Mouse (Mus musculus) MEL (cell line): ENCODE data around the gene Npsr1. TPM values are rescaled to one million over a fixed set of nuclear protein-coding genes. Genes with fewer than 3 reads are reported as not detected.

Experiments used
- DNase-seq: peaks from one replicate; pipeline ENCODE4 v3.0.0; 2011; ENCODE audit warnings: low read depth, low spot score
- H3K27ac ChIP-seq: 2 replicates; pipeline ENCODE4 v1.5.1; 2012; ENCODE audit warnings: low read depth, mild to moderate bottlenecking, control low read depth, low read length, moderate library complexity; ENCODE audit not compliant: control insufficient read depth
- H3K27me3 ChIP-seq, 2 experiments: fragments of 150-350 bp in 1 of 2; sonication (generic) in 1 of 2; 2 replicates each; pipeline ENCODE4 v1.6.1; 2012; ENCODE audit warnings: low read length in 2 of 2, mild to moderate bottlenecking in 2 of 2, improper control_type of control experiment in 1 of 2, moderate library complexity in 1 of 2; ENCODE audit not compliant: insufficient read depth in 2 of 2, control insufficient read depth in 1 of 2
- H3K36me3 ChIP-seq, 2 experiments: 2 replicates each; pipeline ENCODE4 v1.6.1; 2012 to 2014; ENCODE audit warnings: low read length in 2 of 2, improper control_type of control experiment in 1 of 2, inconsistent platforms in 1 of 2, mild to moderate bottlenecking in 1 of 2; ENCODE audit not compliant: insufficient read depth in 2 of 2, control insufficient read depth in 1 of 2
- H3K4me1 ChIP-seq, 2 experiments: fragments of 150-350 bp in 1 of 2; sonication (generic) in 1 of 2; 2 replicates each; pipeline ENCODE4 v1.6.1; 2012; ENCODE audit warnings: low read length in 2 of 2, improper control_type of control experiment in 1 of 2, mild to moderate bottlenecking in 1 of 2; ENCODE audit not compliant: insufficient read depth in 2 of 2, control insufficient read depth in 1 of 2
- H3K4me3 ChIP-seq, 2 experiments: fragments of 150-350 bp in 1 of 2; sonication (generic) in 1 of 2; 2 replicates each; pipeline ENCODE4 v1.5.1; 2012; ENCODE audit warnings: low read depth in 2 of 2, low read length in 2 of 2, mild to moderate bottlenecking in 2 of 2, moderate library complexity in 2 of 2, control low read depth in 1 of 2, improper control_type of control experiment in 1 of 2; ENCODE audit not compliant: control insufficient read depth in 1 of 2, insufficient read depth in 1 of 2
- H3K79me2 ChIP-seq: 2 replicates; pipeline ENCODE4 v1.6.1; 2012; ENCODE audit warnings: mild to moderate bottlenecking, low read length, moderate library complexity; ENCODE audit not compliant: control insufficient read depth, poor library complexity, insufficient read depth
- H3K9ac ChIP-seq: 2 replicates; pipeline ENCODE4 v1.6.1; 2012; ENCODE audit warnings: low read depth, mild to moderate bottlenecking, control low read depth, low read length, moderate library complexity; ENCODE audit not compliant: control insufficient read depth, poor library complexity, severe bottlenecking
- H3K9me3 ChIP-seq: fragments of 150-350 bp; sonication (generic); replicated peaks from 2 replicates; pipeline ENCODE4 v1.6.1; 2012; ENCODE audit warnings: mild to moderate bottlenecking, low read length, improper control_type of control experiment, moderate library complexity; ENCODE audit not compliant: insufficient read depth
- CHD2 ChIP-seq: IDR thresholded peaks from 2 replicates; pipeline ENCODE4 v1.6.1; 2011; ENCODE audit warnings: low read length, improper control_type of control experiment
- CTCF ChIP-seq, 3 experiments: IDR thresholded peaks in 2 of 3; conservative IDR thresholded peaks in 1 of 3; 2 replicates each; pipeline ENCODE4 v1.5.1; 2011 to 2012; ENCODE audit warnings: low read length in 3 of 3, low read depth in 2 of 3, mild to moderate bottlenecking in 2 of 3, improper control_type of control experiment in 1 of 3, inconsistent platforms in 1 of 3, mixed read lengths in 1 of 3, moderate library complexity in 1 of 3; ENCODE audit not compliant: control insufficient read depth in 1 of 3, insufficient read depth in 1 of 3, poor library complexity in 1 of 3, severe bottlenecking in 1 of 3
- ETS1 ChIP-seq: IDR thresholded peaks from 2 replicates; pipeline ENCODE4 v1.6.1; 2012; ENCODE audit warnings: low read depth, mild to moderate bottlenecking, inconsistent platforms, low read length, improper control_type of control experiment, moderate library complexity
- GABPA ChIP-seq: IDR thresholded peaks from 2 replicates; pipeline ENCODE4 v1.6.1; 2012; ENCODE audit warnings: low read depth, mild to moderate bottlenecking, inconsistent platforms, low read length, improper control_type of control experiment, moderate library complexity
- HCFC1 ChIP-seq: IDR thresholded peaks from 2 replicates; pipeline ENCODE4 v1.6.1; 2012; ENCODE audit warnings: low read depth, mild to moderate bottlenecking, inconsistent platforms, low read length, improper control_type of control experiment, moderate library complexity
- KAT2A ChIP-seq: conservative IDR thresholded peaks from 2 replicates; pipeline ENCODE4 v1.6.1; 2012; ENCODE audit warnings: low read depth, low read length, improper control_type of control experiment, inconsistent platforms
- MAFK ChIP-seq: IDR thresholded peaks from 2 replicates; pipeline ENCODE4 v1.6.1; 2011; ENCODE audit warnings: low read depth, mild to moderate bottlenecking, low read length, improper control_type of control experiment, borderline replicate concordance
- MAX ChIP-seq: IDR thresholded peaks from 2 replicates; pipeline ENCODE4 v1.6.1; 2011; ENCODE audit warnings: low read length, improper control_type of control experiment
- MAZ ChIP-seq: IDR thresholded peaks from 2 replicates; pipeline ENCODE4 v1.6.1; 2012; ENCODE audit warnings: low read depth, mild to moderate bottlenecking, inconsistent platforms, low read length, improper control_type of control experiment
- POLR2A ChIP-seq, 2 experiments: IDR thresholded peaks; 2 replicates each; pipeline ENCODE4 v1.6.1; 2011 to 2012; ENCODE audit warnings: low read length in 2 of 2, mild to moderate bottlenecking in 2 of 2, control low read depth in 1 of 2, improper control_type of control experiment in 1 of 2, low read depth in 1 of 2, moderate library complexity in 1 of 2; ENCODE audit not compliant: control insufficient read depth in 1 of 2, insufficient read depth in 1 of 2, poor library complexity in 1 of 2
- POLR2AphosphoS2 ChIP-seq: IDR thresholded peaks from 2 replicates; pipeline ENCODE4 v1.6.1; 2011; ENCODE audit warnings: low read length, improper control_type of control experiment
- TBP ChIP-seq: IDR thresholded peaks from 2 replicates; pipeline ENCODE4 v1.8.0; 2011; ENCODE audit warnings: low read depth, low read length, improper control_type of control experiment
- UBTF ChIP-seq: IDR thresholded peaks from 2 replicates; pipeline ENCODE4 v1.6.1; 2012; ENCODE audit warnings: low read depth, mild to moderate bottlenecking, inconsistent platforms, low read length, improper control_type of control experiment, moderate library complexity, borderline replicate concordance; ENCODE audit not compliant: insufficient read depth
- USF1 ChIP-seq: IDR thresholded peaks from 2 replicates; pipeline ENCODE4 v1.6.1; 2014; ENCODE audit warnings: low read depth, mild to moderate bottlenecking, inconsistent platforms, low read length, improper control_type of control experiment, moderate library complexity
- ZMIZ1 ChIP-seq: IDR thresholded peaks from 2 replicates; pipeline ENCODE4 v1.6.1; 2012; ENCODE audit warnings: low read depth, mild to moderate bottlenecking, inconsistent platforms, low read length, improper control_type of control experiment, moderate library complexity
- polyA plus RNA-seq, 2 experiments: library from polyadenylated mRNA; stranded (reverse) in 1 of 2; unstranded in 1 of 2; fragments of >175 nt in 1 of 2; fragments of >200 nt in 1 of 2; gene quantifications; 2 replicates each; pipeline versions ENCODE4 v1.2.1 to v1.2.4; 2012; ENCODE audit warnings: low replicate concordance in 2 of 2, low read depth in 1 of 2; ENCODE audit not compliant: insufficient read length in 2 of 2, insufficient read depth in 1 of 2, missing spikeins in 1 of 2
- total RNA-seq: library from RNA; depleted of rRNA; stranded (reverse); fragments of 300-350 nt; gene quantifications from 2 replicates; pipeline ENCODE4 v1.2.3, GENCODE M21; 2012

Npsr1 gene
- total and polyA plus RNA-seq, 3 experiments: 0.08 TPM; not detected in 2

DNA sequence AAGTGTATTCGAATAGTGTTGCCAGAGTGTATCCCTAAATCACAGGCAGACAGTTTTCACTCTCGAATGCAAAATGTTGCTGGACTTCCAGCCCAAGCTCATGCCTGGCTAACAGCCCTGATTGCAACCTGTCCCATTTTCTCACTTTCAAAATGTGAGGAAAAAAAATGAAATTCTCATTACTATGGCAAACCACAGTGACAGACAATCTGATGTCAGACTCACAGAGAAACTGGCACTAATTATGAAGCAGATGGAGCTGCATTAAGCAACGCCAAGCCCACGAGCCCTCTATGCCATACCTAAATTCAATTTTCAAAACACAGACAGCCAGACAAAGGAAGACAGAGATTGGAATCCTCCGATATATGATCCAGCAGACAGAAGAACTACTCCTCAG, 88.5 kb downstream of the Npsr1 start:
- no peaks in the 10 kb centered on the region for H3K9me3 ChIP-seq

DNA sequence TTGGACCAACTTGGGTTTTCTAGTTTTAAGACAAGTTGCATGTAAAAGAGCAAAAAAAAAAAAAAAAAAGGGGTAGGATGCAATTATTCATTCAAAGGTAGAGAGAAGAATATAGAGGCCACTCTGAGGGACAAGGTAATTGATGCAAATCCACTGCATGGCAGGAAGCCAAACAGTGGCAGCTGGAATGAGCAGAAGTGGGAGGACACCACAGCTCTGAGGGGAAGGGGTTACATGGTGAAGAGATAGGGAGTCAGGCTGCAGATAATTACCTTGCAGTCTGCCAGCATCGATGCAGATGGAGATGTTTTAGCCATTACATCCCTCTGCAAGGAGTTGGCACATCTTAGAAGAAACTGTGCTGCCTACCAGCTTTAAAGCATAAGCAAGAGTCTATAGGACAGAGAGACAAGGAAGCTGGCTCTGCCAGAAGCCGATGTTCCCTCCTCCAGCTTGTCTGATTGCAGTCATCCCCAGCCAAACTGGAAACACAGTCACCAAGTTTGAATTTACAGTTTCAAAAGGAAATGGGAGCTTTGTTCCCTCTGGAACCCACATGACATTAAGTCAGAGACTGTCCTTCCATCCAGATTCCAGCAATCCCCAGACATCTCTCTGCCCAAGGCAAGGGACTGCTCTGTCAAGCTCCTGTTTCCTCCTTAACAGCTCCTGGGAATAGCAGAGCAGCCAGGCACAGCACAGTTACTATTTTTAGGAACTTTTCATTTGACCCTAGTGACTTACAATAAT, 91.9 kb downstream of the Npsr1 start:
- Histone ChIP-seq H3K4me3 (no peak overlapping the region), H3K27ac (no peak overlapping the region), H3K4me1 (no peaks in the 10 kb centered on the region), H3K9ac (no peak overlapping the region), H3K27me3 (peaks cover 0 to 2% of the 10 kb centered on the region in 2 experiments; a peak in 2 of 4 replicates), H3K9me3 (no peaks in the 10 kb centered on the region), H3K79me2 (no peaks in the 10 kb centered on the region), H3K36me3 (no peaks in the 10 kb centered on the region)
- no peak for DNase-seq
- no peak for TF ChIP-seq CHD2
- TF ChIP-seq USF1: no peak
- no peak for TF ChIP-seq HCFC1
- TF ChIP-seq MAX: no peak
- TF ChIP-seq KAT2A: no peak
- TF ChIP-seq UBTF: no peak

More for the DNA sequence above, 88.5 kb downstream of the Npsr1 start:
- Histone ChIP-seq H3K4me3 (no peak overlapping the region), H3K27ac (no peak overlapping the region), H3K27me3 (no peaks in the 10 kb centered on the region), H3K9ac (no peak overlapping the region), H3K4me1 (no peaks in the 10 kb centered on the region), H3K36me3 (no peaks in the 10 kb centered on the region), H3K79me2 (no peaks in the 10 kb centered on the region)
- no peak for DNase-seq
- TF ChIP-seq TBP: no peak
- TF ChIP-seq POLR2A (IDR thresholded peaks at IDR 0.05; ENCODE audit: control insufficient read depth in 1 of 2, insufficient read depth in 1 of 2, low read depth in 1 of 2, low read length in 2 of 2, poor library complexity in 1 of 2): no peak
- no peak for TF ChIP-seq HCFC1
- TF ChIP-seq MAZ: no peak
- TF ChIP-seq ETS1: no peak

DNA sequence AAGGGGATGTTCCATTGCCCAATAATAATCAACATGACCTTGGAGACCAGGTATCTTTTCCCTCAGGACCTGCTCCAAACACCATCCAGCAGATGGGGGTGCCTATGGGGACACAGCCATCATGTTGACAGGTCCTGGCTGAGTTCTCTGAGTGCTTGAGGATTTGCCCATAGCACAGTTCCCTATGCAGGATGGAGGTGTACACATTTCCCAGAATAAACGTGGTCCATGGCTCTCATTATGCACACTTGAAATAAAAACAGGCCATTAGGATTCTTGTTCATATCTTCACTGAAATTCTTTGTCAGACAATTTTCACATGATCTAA, 92.4 kb downstream of the Npsr1 start:
- no peak overlapping the region for H3K9ac ChIP-seq
- no peaks in the 10 kb centered on the region for H3K4me1 ChIP-seq
- H3K79me2 ChIP-seq: no peaks in the 10 kb centered on the region
- no peak overlapping the region for H3K4me3 ChIP-seq
- H3K9me3 ChIP-seq: no peaks in the 10 kb centered on the region
- no peak overlapping the region for H3K27ac ChIP-seq
- no peak for DNase-seq
- TF ChIP-seq CTCF (IDR thresholded peaks at IDR 0.05 in 2 of 3, conservative IDR thresholded peaks at IDR 0.05 in 1 of 3; ENCODE audit: control insufficient read depth in 1 of 3, insufficient read depth in 1 of 3, low read depth in 2 of 3, low read length in 3 of 3, poor library complexity in 1 of 3, severe bottlenecking in 1 of 3) (no peak), ETS1 (no peak), ZMIZ1 (no peak), USF1 (no peak), GABPA (no peak), MAFK (no peak), POLR2AphosphoS2 (no peak)
- peaks cover 0 to 2% of the 10 kb centered on the region in 2 experiments; a peak in 2 of 4 replicates for H3K27me3 ChIP-seq
- no peaks in the 10 kb centered on the region for H3K36me3 ChIP-seq
